Mouse (Mus musculus) frontal cortex, adult 2 months (tissue): ENCODE measurements around the gene 1600002K03Rik. TPM values are rescaled to one million over a fixed set of nuclear protein-coding genes. Genes with fewer than 3 reads are reported as not detected.
A peak's percentile ranks its signal among the peaks of the same experiment; 100 is the strongest.

Experiments used
- DNase-seq, 2 experiments: peaks; one replicate each; pipeline ENCODE4 v3.0.0; 2022; ENCODE audit warnings: low spot score in 1 of 2; ENCODE audit errors: extremely low spot score in 1 of 2
- polyA plus RNA-seq: library from polyadenylated mRNA; depleted of rRNA; stranded (reverse); fragments of >200 nt; gene quantifications from 2 replicates; pipeline ENCODE4 v1.2.3, GENCODE M21; 2012; rRNA removed

Gene 1600002K03Rik
- 14.3 and 15.8 TPM in 2 replicates for polyA plus RNA-seq

DNA sequence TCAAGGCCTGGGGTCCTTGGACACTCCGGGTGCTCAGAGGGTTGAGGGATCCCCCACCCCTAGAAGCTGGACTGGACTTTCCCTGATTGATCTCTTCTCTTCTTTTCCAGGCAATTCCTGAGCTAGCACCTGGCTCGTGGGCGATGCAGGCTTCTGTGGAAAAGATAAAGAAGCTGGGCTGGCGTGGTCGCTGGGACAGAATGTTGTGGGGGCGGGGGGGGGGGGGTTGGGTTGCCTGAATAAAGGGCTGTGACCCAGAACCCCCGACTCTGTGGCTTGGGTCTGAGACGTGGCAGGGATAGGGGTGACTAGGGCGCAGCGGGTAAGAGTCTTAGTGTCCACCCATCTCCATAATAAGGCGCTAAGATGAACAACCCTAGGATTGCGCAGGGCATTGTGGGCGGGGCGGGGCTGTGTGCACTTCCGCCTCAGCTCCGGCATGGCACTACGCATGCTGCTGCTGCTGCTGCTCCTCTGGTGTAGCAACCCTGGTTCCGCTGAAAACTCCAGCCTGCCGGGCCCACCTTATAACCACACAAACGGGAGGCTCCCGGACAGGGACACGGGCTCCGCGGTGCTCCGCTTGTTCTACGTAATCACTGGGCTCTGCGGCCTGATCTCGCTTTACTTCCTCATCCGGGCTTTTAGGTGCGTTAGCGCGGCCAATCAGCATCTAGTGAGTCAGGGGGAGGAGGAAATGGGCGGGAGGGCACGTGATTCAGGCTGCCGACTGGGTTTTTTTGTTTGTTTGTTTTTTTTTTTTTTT is at the start of gene 1600002K03Rik:
Gene 1600002K03Rik (plus strand): TSS at position 418 of the 766 bp plus-strand sequence.
- peak; percentile 84 to 89 for DNase-seq

DNA sequence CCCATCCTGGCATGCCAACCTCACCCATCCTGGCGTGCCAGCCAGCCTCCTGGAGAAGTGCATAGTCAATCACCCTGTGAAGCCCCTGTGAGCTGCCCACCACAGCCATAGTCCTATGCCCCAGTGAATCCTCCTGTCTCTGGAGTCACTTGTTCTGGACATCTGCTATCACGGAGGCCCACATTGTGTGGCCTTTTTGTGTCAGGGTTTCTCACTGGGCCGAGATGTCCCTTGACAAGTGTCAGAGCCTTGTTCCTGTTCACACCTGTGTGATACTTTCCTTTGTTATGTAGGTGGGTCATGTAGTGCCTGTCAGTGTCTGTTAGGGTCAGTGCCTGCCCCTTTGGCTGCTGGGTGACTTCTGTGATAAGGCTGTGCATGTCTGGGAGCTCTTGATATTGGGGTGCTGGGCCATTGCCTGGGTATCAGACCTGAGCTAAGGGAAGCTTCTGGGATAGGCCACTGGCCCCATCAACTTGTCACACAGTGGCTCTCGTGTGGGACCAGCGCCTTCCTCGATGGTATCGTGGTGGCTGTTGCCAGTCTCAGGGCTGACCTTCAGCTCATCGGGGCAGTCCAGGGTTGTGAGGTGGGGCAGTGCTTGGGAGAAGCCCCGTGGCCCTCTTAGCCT is 48.7 kb upstream of the 1600002K03Rik start:
- no peak for DNase-seq

DNA sequence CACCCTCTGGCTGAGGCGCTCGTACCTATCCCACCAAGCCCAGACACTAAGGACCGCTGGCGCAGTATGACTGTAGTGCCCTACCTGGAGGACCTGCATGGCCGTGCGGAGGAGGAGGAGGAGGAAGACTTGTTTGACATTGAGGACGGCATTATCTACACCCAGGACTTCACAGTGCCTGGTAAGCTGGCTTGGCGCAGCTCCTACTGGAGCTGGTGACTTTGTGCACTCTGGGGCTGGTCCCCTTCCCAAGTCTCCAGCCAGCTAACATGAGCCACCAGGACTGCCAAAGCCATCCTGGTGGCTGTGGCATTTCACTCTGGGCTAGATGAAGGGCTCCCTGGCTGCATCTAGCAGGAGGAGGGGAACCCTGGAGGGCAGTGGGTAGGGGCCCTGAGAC is 44.8 kb upstream of the 1600002K03Rik start:
- no peak for DNase-seq

DNA sequence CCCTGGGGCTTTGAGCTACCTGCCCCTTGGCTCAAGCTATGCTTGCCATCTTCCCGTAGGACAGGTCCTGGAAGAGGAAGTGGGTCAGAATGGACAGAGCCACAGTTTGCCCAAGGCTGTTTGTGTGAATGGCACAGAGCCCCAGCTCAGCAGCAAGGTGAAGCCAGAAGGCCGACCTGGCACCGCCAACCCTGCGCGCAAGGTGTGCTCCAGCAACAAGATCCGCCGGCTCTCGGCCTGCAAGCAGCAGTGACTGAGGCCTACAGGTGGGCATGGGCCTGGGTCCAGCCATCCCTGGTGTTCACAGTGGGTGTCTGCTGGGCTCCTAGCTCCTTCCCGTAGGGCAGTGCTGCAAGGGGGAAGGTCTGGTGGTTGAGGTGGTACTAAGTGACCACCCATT is 42.9 kb upstream of the 1600002K03Rik start:
- no peak for DNase-seq

DNA sequence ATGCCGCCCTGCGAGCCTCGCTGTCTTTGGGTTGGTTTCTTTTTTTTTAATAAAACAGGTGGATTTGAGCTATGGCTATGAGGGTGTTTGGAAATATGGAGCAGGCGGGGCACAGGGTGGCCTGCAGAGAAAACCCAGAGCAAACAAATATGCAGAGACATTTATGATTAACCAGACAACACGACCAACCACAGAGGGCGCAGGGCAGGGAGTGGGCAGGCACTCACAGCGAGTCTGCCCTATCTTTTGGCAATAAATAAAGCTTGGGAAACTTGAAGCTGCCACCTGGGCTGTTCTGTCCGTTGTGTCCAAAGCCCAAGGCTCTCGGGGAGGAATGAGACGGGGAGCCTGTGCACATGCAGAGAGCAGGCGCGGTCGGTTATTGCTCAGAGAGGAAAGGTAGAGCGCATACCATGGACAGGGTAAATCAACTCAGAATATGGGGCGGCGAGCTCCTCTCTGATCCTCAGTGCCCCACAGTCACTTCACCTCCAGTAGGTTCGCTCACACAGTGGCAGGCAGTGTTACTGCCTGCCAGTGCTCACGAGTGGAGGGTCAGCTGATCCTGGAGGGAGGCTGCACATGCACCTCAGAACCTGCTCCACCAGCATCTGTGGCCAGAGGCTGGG is 42.2 kb upstream of the 1600002K03Rik start:
- DNase-seq = peak in 1 of 2 experiments; percentile 28

DNA sequence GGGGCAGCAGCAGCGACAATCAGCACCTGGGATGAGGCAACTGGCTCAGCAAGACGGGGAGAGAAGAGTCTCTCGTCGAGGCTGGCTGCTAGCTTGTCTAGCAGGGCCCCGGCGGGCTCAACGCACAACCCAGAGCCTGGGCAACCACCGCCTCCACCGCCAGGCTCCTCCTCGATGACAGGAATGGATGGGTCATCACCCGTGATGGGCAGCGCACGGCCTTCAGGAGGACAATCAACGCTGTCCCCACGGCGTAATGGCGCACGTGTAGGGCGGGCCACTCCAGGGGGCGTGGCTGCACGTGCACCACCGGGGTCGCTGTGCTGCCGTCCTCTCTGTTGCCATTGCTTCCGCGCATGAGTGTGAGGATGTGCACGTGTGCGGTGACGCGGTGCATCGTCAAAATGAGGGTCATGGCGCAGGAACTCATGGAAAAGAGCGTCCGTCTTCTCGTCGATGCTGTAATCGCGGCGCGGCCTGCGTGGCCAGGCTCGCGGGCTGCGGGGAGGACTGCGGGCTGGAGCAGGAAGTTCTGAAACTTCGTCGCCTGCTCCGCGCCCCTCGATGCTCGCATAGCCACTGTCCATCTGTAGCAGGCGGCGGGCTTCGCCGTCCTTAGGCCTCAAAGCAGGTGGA is 41.3 kb upstream of the 1600002K03Rik start:
- peak in 1 of 2 experiments; percentile 66 for DNase-seq

DNA sequence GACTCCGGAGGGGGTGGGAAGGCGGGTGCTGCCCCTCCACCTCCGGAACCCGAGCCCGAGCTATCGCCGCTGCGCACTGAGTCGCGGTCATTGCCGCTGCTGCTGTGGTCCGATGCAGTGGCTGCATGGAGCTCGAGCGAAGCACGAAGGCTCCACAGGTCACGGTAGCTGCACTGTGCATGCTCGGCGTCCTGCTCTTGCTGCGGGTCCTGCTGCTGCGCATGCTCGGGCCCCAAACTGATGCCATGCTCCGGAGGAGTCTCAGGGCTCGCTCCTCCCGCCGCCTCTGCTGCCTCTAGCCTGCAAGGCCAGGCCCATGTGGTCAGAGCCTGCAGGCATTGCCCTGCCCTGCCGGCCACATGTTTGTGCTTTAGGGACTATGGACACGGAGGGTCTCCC is 40.8 kb upstream of the 1600002K03Rik start:
- no peak for DNase-seq

DNA sequence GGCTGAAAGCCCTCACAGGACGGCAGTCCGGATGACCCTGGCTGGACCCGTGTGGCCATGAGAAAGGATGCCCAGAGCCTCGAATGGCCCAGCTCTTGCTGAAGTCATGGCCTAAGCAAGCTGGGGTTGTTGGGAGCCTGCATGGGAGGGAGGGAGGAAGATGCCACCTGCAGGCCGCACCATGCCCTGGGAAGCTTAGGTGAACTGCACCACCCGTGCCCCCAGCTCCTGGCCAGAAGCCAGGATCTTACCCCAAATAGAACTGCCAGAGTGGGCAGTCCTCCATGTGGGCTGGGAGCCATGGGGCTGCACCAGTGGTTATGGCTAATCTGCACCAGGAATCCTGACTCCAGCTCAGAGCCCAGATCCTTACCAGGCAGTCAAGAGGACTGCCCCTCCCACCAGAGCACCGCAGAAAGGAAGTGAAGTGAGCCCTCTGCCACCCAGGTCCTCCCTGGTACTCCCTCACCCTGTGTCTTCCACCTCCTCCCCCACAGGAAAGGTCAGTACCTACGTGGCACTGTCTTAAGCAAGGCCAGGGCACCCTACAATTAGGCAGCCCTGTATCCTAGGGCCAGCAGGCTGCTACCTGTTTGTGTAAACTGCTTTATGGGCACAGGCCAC is 39.4 kb upstream of the 1600002K03Rik start:
- no peak for DNase-seq

DNA sequence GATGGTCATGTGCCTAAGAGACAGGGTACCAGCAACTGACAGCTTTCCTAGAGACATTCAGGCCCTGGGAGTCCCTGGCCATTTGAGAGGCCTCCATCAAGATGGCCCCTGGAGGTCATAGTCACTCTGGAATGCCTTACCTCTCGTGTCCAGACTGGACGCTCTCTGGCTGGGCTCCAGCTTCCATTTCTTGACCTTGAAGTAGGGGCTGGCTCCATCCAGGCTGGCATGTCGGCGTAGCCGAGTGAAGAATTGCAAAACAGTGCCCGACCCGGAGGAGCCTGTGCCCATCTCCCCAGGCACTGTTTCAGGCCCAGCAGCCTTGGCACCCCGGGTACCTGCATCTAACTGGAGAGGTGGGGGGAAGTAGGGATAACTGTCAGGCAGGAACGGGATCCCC is 38.3 kb upstream of the 1600002K03Rik start:
- no peak for DNase-seq

DNA sequence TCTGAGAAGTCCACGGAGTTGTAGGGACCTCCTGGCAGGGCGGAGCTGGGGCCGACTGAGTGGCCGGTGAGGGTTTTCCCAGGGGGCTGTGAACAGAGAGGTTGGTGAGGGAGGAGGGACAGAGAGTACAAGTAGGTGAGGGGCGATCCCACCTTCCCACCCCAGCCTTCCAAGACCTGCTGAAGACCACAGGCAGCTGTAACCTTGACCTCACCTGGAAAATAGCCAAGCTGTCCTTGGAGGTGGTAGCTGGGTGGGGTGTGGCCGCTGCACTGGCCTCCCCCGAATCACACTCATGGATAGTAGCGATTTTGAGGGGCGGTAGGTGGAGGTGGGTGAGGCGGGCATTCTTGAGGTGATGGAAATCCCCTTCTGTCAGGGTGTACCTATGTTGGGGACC is 37.6 kb upstream of the 1600002K03Rik start:
- no peak for DNase-seq

DNA sequence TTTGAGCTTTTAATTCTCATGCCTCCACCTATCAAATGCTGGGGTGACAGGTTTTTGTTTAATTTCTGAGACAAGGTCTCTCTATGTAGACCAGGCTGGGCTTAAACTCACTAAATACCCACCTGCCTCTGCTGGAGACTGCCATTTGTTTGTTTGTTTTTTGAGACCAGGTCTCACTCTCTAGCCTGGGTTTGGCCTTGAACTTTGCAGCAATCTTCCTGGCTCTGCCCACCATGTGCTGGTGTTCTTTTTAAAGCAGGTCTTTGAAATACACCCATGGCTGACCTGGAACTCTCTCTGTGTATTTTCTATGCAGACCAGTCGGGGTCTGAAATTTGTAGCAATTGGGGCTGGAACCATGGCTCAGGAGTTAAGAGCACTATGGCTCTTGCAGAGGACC is 37.1 kb upstream of the 1600002K03Rik start:
- no peak for DNase-seq

DNA sequence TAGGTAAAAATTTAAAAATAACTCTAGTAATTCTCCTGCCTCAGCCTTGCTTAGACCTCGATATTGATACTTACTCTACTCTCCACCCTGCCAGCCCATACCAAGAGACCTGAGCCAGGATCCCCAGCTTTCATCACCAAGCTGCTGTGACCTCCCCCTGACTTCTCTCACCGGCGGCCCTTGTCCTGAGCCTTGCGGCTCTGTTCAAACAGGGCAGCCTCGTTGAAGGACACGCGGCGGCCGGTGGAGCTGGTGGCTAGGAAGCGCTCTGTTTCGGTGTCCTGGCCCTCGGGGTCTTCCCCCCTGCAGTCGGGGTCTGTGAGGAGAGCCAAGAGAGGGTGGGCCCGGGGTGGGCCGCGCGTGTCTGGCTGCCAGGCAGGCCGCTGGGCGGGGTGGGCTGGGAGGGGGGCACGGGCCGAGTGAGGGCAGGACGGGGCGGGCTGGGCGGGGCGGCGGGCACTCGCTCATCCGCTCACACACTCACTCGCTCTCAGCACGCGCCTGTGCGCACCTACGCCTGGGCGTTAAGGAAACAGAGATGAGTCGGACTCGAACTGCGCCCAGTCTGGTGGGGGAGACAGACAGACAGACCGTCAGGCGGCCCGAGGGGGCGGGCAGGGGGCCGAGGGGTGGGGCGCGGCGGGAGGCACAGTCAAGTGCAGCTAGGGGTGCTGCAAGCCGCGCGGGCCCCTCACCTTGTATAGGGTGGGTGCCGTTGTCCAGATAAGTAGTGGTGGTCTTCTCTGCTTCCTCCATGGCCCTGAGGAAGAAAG is 36.4 kb upstream of the 1600002K03Rik start:
- no peak for DNase-seq

DNA sequence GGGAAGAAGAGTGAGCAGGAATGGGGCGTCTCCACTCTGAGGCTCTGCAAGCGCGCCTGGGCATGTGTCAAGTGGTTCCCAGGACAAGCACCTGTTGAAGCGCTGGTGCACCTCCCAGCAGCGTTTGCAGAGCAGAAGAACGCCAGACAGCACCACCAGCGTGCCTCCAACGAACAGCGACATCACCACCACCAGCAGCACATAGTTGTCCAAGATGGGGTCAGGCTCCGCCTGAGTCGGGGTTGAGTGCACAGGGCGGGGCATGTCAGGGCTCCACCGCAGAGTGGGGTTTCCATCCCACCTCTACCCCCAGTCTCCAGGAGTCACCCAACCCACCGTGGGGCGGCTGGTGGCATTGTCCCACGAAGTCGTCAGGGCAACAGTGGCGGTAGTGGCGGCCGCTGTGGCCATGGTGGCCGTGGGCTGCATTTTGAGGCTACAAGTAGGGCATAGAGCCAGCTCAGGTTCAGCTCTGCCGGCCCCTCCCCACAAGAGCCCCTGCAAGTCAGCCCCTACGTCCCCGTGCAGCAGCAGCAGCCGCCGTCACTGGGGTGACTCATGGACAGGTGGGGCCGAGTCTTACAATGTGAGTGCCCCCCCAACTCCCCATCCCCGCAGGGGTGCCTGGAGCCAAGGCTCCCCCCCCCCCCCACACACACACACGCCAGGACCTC is 35.7 kb upstream of the 1600002K03Rik start:
- DNase-seq = peak in 1 of 2 experiments; percentile 71

DNA sequence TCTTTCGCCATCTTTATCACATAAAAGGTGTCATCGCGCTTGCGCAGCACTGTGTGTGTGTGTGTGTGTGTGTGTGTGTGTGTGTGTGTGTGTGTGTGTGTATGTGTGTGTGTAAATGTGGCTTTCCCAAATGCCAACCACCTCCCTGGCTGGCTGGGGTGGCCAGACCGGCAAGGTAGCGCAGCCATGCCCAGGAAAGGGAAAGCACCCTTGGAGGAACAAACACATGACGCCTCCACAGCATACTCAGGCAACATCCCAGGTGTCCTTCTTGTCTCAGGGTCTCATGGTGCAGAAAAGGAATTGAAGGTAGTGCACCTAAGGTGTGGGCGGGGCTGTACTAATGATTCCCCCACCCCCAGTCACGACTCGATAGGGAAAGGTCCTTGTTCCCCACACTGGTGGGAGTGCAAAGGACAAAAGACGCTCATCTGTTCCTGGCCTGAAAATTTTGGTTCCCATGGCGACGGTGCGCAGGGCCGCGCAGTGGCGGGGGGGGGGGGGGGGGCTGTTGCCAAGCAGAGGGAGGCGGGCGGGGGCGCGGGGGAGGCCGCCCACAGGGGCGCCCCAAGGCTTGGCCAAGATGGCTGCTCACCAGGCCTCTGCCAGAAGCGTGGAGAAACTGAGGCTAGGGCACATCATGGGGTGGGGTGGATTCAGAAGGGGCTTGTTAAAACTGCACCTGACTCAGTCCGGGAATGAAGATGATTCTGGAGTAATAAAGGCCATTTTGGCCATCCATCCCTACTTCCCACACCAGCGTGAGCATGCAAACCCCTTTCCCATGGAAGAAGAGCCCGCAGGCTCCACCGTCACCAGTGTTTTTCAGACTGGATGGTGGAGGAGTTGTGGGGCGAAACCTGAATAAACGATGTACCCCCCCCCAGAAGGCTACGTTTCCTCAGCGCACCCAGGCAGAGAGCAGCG is 34.9 kb upstream of the 1600002K03Rik start:
- DNase-seq = peak in 1 of 2 experiments; percentile 69

DNA sequence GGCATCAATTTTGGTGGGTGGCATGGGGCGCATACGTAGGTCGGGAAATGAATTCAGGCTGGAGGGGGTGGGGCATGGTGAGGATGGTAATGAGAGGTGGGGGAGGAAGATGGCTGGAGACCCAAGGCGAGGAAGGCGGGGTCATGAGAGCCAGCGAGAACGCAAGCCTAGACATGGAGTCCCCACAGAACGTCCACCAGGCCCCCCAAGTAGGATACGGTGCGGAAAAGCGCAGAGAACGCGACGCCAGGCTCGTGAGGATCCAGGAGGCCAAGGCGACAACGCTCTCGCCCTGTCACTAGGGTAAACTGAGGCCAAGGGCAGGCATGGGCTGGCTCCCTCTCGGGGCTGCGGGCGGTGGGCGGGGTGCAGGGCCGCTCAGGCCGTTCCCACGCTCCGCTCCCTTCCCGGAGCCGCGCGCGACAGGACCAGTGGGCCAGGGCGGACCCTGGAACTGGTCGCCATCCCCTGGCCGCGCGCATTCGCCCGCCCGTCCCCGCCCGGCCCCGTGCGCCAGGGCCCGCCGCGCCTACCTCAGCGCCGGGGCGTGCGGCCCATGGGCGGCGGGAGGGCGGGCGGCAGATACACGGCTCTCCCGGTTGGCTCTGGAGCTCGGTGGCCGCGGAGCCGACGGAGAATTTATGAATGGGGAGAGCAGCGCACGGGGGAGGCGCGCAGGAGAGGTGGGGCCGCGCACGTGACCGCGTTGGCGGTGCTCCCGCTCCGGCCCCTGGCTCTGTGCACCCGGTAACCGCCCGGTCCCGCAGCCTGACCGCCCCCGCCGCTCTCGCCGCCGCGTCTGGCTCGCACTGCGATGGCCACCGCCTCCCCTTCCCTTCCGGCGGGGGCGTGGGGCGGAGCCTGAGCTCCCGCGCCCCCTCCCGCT is 33.9 kb upstream of the 1600002K03Rik start, which contains the start of gene Atp5d:
Gene Atp5d (plus strand): TSS at position 80 of the 886 bp plus-strand sequence.
- DNase-seq = peak in 1 of 2 experiments; percentile 82

DNA sequence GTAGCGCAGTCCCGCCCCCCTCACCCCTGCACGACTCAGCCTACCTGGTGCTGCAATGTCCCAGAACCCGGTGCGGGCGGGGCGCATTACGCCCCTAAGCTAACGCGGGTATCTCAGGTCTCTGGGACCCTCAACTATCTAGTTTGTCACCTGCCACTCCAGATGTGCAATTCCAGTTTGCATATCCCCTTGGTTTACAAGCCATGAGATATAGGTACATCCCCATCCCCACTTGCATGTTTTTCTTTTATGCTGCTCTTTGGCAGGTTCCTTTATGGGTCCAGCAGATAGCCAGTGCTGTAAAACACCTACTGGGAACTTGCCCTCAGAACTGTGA is 33.3 kb upstream of the 1600002K03Rik start:
- DNase-seq = no peak

DNA sequence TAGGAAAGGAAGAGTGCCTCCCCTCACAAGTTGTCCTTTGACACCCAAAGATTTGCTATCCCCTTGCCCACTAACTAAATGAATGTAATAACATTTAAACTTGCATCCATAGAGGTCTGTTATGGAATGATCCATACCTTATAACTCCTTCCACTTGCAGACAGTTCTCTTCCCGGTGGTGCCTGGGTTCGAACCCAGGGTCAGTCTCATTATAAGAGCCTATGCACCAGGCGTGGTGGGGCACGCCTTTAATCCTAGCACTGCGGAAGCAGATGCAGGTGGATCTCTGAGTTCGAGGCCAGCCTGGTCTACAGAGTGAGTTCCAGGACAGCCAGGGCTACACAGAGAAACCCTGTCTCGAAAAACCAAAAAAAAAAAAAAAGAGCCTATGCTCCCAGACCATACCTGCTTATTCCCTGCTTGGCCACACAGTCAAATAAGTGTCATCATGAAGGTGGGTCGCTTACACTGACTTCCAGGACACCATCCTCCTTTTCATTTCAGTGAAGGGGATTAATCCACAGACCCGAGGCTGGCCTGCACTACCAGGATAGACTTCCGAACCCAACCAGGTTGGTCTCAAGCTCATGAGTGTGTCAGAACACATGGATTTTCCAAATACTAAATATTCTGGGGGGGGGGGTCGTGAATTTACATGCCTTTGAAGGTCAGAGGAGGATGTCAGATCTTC is 32.6 kb upstream of the 1600002K03Rik start:
- no peak for DNase-seq
